Mouse (Mus musculus) layer of hippocampus, adult 8-10 months (tissue): ENCODE results near the gene Nupl1. TPM values are rescaled to one million over a fixed set of nuclear protein-coding genes. Genes with fewer than 3 reads are reported as not detected.

ENCODE experiments used
- DNase-seq, 2 experiments: peaks; one replicate each; pipeline ENCODE4 v3.0.0; 2022; ENCODE audit warnings: low spot score in 2 of 2
- total RNA-seq, 4 experiments: library from RNA; stranded (reverse); gene quantifications; 2 replicates each; pipeline ENCODE4 v1.2.4; 2022

The Nupl1 gene
- total RNA-seq, result under 1 TPM in 2 of 4 experiments, not detected in 2; 0.14 to 0.34 TPM

DNA sequence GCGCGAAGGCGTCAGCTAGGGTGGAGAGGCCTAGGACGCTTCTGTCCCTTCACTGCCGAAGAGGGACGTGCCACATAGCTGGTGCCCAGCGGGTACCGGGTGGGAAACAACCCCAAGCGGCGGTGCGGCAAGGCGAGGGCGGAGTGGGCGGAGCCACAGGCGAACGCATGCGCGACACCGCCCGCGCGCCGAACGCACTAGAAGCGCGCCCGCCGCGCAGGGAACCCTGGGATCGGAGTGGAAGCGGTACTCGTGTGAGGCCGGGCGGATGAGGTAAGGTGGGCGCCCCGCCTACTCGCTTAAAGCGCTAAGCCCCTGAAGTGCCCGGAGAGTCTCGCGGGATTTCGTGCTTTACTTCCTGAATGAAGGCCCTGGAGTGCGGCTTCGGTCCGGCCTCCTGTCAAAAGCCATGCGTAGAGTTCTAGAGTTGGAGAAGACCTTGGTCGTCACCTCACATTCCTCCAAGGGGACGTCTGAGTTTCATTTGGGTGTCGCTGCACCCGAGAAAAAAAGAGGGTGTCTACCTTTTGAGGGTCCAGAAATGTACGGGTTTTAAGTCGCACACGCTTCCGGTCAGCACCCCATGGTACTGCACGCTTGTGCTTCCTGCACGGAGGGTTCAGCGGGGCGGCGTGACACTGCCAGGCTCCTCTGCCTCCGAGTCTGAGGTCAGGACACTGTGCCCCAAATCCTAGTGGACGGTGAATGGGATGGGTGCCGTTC is at the start of gene Nupl1, which contains the start of gene Gm49336:
Gene Nupl1 (minus strand): TSS at position 151 of the 723 bp plus-strand sequence.
Gene Gm49336 (minus strand): TSS at position 227 of the 723 bp plus-strand sequence.
- peak; percentile 98 for DNase-seq

DNA sequence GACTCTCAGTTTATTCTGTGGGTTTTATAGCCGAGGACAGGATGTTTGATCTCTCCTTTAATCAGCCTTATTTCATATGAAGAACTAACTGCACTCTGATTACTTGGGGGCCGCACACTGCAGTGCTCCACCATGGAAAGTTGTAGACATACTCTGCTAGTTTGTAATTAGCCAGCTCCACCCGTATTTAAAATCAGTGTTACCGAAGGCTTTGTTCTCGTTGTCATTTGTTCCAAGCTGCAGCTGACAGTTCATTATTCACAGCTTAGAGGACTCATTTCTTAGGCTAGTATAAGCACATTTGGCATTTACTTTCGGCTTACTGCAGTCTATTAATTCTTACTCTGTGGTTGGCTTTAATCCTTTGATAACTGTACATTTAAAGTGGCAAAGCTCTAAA is 49.8 kb upstream of the Nupl1 start:
- no peak for DNase-seq

DNA sequence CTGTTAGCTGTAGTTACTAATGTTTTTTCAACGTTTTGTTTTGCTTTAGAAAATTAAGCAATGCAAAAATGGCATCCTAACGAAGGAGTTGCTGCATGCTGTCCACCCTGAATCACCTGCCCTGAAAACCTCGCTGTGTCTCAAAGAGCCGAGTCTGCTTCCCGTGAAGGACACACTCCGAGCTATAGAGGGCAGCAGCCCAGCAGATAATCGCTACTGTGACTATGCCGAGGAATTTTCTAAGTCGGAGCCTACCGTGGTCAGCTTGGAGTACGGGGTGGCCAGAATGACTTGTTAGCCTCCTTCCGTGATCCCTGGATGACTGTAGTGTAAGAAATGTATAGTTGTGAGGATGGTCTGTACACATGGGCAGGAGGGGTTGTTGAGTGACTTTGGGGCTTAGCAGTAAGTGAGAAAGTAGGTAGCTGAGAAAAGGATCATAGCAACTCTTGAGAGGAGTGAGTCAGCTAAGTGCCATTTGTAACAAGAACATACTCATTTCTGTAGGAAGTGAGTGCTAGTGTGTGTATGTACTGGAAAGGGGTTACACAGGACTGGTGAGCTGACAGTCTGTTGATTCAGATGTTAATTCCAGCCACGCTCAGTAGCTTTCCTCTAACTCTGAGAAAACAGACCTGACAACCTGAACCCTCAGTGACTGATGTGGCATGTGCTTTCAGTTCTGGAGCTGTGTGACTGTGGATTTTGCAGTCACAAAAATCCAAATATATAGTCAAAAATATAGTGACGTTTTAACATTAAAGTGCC is 49.2 kb upstream of the Nupl1 start:
- peak in 1 of 2 experiments; percentile 32 for DNase-seq

DNA sequence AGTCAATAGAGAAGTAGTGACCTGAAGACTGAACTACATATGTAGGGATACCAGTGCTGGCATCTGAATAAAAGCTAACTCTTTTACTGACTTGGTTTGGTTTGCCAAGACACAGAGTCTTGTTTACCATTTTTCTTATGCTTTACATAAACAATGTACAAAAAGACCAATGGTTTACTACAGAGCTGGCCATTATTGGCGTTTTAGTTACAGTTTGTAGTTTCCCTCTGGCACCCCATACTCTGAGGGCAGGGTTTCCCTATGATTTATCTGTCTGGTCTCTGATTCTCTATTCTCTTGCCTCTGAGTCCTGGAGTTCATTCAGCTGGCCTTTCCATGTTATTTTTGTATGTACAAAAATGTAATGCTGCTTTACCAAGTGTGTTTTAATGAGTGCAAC is 44.3 kb upstream of the Nupl1 start:
- DNase-seq, result no peak

DNA sequence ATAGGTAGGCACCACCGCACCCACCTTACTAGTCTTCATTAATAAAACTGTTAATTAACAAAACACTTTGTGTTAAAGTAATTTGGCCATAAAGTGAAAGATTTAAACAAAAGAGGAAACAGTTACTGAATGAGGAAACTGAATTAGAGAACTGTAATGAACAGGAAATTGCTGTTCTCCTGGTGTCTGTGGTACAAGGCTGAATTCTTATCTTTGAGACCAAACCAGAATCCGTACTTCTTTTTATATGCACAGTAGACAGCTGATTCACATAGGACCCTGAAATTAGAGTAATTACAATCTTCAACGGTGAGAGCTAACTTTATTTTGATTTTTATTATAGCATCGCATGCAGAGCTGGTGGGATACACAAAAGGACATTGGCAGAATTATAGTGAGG is 39.1 kb upstream of the Nupl1 start:
- no peak for DNase-seq

DNA sequence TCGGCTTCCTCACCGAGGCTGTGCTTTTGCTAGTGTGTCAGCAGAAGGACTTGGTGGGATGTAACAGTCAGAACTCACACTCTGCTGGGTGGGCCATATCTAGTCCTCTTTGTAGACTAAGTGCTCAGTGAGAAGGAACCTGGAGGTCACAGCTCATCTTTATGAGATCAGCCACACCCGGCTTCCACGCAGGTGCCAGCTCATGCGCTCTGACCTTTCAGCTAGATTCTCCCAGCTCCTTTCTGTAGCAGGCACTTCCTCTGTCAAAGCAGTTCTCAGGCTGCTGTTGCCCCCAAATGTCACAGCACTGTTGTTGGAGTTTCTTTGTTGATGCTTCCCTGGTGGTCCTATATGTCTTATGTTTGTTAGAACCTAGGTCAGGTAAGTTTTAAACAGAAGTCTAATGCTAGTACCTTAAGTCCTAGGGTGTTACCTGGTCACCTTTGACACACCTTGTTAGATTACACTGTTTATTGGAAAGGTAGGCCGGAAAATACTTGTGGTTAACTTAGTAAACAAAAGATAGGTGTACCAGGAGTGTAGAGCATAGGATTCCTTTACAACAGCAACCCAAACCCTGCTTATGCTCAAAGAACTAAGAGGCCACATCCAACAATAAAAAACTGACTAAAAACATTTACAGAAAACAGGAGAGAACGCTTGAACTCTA is 35.1 kb upstream of the Nupl1 start:
- DNase-seq, result no peak

DNA sequence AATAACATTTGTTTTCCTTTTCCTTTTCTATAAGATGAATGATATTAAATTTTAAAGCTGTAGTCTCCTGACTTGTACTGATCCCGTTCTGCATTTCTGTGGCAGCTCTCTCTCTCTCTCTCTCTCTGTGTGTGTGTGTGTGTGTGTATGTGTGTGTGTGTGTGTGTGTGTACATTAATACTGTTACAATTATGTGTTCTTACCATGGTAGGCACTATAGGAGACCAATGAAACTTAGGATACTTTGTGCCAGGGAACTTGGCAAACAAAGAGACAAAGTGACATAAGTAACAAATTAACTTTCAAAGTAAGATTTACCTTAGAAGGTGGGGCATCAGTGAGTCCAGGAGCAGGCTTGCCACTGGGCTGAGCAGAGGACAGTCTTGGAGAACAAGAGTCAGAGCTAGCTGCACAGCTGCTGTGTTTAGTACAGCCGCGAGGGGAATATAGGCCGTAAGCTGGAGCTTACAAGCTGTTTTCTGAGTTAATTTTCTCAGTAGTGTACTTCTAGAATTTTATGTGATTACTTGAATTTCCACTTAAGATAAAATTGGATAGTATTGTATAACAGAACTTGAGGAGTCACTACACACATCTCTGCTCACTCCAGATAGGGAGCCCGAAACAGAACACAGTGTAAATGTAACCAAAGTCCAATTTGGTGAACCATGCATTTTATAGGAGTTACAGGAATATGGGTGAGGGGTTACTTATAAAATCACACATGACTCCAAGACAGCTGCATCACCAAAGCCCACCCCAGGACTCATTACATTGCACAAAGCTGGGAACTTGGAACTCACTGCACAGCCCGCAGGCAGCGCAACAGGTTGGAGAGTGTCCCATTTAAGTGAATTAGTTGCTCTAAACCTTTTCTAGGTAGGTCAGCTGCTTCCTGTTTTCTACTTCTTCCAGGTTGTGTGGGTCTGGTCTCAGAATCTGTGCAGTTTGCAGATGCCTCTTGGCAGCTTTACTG is 24.4 kb upstream of the Nupl1 start:
- no peak for DNase-seq

DNA sequence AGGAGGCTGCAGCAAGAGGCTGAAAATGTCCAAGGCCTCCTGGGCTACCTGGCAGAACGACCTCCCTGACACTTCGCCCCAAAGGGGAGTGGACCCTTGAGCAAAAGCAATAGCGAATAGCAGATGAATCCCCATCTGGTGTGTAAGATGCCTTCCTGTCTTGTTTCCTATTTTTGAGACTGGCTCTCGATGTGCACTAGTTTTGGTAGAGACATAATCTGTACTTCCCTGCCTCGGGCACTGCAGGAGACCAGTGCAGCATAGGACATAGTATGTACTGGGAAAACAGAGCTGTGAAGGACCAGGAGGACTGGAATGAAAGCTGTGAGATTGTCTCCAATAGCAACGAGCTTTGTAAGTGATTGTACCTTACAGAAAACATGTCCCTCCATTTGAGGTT is 22.1 kb upstream of the Nupl1 start:
- DNase-seq, result no peak

DNA sequence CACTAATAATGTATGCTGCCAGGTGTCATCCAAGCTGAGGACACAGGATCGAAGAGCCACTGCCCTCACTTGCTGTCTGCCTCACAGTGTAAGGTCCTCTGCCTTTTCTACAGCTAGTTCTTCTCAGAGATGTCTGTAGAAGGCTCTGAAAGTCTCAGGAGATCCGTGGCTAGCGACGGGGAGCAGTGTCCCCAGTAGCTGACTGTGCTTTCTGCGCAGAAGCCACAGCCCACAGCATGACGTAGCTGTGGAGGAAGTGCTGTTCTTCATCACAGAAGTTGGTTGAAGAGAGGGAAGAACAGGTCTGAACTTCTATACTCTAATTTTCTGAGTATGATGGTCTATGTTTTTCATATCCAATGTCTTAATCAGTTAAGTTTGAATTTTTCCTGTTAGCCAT is 18.1 kb upstream of the Nupl1 start:
- DNase-seq, result no peak

DNA sequence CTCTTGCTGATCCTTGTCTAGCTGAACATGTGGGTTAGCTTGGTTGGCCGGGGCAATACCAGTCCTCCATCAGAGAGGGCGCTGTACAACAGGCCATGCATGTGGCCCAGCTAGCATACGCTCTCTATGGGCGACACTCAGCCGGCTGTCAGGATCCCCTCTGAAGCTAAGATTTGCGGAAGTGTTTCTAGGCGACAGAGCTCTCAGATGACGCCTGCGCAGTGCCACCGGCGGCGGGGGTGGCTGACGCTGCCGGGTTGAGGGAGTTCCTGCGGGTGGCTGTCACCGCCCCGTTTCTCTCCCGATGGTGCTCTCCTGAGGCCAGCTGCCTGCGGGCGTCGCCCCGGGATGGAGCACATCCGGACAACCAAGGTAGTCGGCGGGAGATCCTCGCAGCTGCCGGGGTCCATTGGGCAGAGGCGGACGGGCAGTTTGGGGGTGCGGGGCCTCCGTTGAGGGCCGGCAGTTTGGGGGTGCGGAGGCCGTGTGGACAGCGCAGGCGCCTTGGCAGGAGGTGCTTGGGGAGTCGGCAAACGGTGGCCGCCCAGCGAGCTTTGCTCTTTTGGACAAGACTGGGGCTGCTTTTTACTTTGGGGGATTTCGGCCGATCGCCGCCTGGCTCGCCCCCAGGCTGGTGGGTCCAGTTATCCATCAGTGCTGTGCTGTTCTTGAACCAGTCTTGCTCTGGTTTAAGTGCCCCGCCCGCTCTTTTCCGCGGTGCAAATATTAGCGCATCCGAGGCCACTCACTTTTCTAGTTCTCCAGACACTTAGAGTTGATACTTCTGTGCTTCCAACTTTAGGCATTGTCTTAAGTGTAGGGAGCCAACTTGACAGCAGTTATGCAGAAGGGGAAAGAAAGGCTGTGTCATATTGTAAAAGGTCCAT is 14.0 kb upstream of the Nupl1 start, which contains the start of gene Mtmr6:
Gene Mtmr6 (plus strand): TSS at position 239 of the 887 bp plus-strand sequence.
- DNase-seq, result peak; percentile 94 to 95

DNA sequence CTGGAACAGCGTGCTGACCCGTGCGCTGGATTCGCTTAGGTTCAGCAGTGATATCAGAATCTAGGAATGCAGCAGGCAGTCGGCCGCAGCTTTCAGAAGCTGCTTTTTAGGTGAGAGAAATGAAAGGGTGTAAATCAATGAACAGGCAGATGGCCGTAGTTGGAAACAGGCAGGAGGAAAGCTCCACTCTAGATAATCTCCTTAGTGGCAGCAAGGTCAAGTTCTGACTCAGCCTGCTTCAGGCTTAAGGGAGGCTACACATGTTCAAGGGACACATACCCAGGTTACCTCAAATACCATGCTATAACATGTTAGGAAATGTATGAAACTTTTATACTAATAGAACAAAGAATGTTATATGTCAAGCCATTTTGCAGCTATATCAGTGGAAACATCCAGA is 11.1 kb upstream of the Nupl1 start:
- no peak for DNase-seq

DNA sequence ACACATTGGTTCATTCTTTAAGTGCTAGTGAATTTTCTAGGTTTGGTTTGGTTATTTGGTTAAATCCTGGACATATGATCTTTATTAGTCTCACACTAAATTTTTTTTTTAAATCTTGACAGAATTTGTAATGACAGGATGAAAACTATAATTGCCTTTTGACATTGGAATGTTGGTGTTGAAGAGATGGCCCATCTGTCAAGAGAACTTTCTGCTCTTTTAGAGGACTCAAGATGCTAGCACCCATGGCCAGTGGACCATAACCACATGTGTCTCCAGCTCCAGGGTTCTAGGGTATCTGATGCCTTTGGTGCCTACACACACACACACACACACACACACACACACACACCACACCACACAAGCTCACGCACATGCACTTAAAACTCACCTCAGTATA is 6.6 kb upstream of the Nupl1 start:
- DNase-seq, result no peak

DNA sequence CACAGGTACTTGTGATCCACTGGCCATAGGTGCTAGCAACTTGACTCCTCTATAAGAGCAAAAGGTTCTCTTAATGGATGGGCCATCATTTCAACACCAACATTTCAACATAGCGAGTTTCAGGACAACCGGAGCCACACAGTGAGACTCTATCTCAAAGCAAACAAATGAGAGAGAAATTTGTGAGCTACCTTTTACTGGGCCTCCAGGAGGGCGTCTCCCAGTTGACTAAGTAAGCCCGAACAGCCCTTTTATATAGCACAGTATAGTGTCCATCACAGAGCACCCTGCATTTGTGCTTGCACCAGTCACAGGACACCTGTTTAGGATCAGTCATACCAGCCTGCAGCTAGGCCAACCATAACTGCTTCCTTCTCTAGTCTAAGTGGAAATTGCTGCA is 5.9 kb upstream of the Nupl1 start:
- no peak for DNase-seq

DNA sequence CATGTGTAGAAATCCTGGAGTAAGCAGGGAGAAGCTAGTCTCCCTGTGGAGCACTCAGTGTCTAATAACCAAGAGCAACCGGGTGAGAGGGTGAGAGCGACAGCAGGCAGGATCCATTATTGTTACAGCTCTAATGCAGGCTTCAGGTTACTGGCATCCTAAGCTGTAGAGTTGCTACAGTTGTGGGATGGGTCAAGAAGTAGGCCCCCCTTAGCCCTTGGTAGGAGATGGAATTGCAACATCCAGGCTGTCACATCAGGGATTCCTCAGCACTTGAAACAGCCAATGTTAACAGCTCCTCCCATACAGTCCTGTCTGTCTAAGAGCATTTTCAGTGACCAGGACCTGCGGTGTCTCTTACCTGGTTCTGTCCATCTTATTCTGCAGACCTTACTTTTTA is 5.1 kb upstream of the Nupl1 start:
- DNase-seq, result no peak

DNA sequence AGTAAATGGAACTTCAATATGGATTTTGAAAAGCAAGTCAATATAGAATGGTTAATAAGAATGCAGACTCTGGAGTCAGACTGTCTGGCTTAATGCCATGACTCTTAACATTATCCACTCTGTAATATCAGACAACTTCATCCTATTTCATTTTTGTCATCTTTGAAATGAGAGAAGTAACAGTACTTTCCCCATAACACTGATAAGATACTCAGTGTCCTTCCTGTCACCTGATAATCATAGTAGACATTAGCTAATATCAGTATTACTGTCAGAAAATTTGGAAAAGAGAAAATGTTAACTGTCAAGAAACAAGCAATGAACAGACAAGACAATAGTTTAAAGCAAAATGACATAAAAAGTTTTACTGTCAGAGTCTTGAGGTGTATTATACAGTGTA is 3.5 kb upstream of the Nupl1 start:
- no peak for DNase-seq

DNA sequence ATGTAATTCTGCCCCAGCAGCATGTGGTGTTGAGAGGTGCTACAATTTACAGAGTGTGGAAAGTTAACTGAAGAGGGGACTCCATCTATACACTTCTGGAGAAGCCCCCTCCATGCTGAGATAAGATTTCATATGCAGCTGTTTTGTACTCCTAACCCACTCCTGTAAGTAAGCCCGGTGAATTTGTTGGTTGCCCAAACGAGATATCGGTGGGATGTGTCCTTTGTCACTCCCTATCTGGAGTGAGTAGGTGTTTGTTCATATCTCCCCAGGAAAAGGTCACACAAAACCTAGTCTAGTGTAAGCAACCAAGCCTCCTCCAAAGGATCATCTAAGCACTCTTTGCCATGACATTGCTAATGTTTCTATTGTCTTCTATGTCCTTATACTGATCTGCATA is 2.2 kb upstream of the Nupl1 start:
- DNase-seq, result no peak

DNA sequence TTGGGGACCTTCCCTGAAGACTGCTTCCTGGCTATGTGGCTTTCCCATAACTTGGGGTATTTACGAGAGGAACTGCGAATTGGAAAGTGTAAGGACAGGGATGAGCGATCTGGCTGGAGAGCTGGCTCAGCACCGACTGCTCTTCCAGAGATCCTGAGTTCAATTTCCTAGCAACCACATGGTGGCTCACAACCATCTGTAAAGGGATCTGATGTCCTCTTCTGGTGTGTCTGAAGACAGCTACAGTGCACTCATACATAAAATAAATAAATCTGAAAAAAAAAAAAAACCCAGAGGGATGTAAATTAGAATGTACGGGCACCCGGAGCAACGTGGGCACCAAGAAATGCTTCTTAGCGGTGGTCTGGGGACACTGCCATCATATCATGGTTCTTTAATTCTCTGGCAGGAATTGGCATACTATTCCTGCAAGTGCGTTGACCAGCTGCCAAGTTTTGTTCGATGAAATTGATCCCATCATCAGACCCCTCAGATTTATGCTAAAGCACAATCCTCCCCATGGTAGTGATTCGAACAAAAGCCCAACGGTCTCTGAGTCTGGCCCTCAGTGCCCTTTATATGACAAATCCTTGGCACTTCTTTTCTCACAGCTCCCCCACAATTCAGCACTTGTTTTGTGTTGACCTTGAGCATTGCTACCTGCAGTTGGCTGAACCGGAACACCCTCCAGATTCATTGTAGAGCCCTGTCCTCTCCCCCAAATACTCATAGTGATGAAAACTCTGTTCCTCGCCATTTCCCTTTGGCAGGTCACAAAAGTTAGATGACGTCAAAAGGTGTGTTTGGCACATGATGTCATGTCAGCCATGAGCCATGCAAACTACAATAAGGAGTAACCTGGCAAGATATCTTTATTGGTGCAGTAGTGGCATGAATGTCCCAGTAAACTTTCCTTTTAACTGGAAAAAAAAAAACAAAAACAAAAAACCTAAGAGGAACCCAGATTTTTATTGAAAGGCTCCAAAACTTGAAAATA is 1.1 kb upstream of the Nupl1 start:
- no peak for DNase-seq

DNA sequence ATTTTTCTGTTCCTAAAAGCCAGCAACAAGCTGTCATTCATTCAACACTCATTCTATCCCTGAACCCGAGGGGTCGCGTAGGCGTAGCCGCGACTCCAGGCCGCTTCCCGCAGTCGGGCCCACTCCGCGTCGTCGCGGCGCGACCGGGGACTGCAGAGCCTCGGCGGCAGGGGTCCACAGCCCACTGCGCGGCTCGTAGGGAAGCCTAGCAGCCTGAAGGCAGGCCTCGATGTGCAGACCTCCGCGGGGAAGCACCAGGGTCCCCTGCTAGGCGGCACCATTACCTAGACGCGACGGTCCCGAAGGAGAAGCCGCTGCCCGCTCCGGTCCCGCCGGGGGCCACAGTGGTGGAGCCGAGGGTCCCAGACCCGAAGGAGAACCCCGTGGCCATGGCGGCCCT is 352 bp downstream of the Nupl1 start:
- DNase-seq, result no peak

DNA sequence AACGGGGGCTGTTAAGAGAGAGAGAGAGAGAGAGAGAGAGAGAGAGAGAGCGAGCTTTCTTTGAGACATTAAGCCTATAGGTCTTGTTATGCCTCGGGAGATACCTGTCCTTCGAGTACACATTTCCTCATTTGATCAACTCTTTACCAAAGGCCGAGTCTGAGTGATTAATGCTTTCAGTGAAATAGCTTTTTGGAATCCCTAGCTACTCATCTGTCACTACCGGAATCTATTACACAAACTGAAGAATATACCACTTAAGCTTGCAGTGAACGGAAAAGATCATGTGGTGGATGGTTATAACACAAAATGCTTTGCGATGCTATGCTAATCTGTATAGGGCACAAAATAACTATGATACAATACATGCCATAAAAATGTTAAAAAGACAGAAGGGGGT is 865 bp downstream of the Nupl1 start:
- no peak for DNase-seq
